Mouse (Mus musculus) forebrain, embryonic 10.5 days (tissue): Measurements from ENCODE around the gene Ncoa3. TPM values are rescaled to one million over a fixed set of nuclear protein-coding genes. Genes with fewer than 3 reads are reported as not detected.
A peak's percentile ranks its signal among the peaks of the same experiment; 100 is the strongest.

Experiments
- DNase-seq: peaks from one replicate; pipeline ENCODE4 v3.0.0-alpha.2; 2017; ENCODE audit warnings: low spot score; ENCODE audit errors: extremely low spot score
- H3K27ac ChIP-seq: fragments of 300-500 bp; sonication (generic); 2 replicates; pipeline ENCODE4 v1.5.1; 2016; ENCODE audit warnings: mild to moderate bottlenecking
- H3K27me3 ChIP-seq: fragments of 300-500 bp; sonication (generic); 2 replicates; pipeline ENCODE4 v1.6.1; 2016; ENCODE audit warnings: mild to moderate bottlenecking; ENCODE audit not compliant: poor library complexity, severe bottlenecking
- H3K36me3 ChIP-seq: fragments of 300-500 bp; sonication (generic); replicated peaks from 2 replicates; pipeline ENCODE4 v1.6.1; 2016; ENCODE audit warnings: mild to moderate bottlenecking, moderate library complexity
- H3K4me1 ChIP-seq: fragments of 300-500 bp; sonication (generic); 2 replicates; pipeline ENCODE4 v1.6.1; 2016
- H3K4me3 ChIP-seq: fragments of 300-500 bp; sonication (generic); 2 replicates; pipeline ENCODE4 v1.5.1; 2016; ENCODE audit warnings: mild to moderate bottlenecking, moderate library complexity
- H3K9me3 ChIP-seq: fragments of 300-500 bp; sonication (generic); 2 replicates; pipeline ENCODE4 v1.6.1; 2016; ENCODE audit warnings: mild to moderate bottlenecking, moderate library complexity
- WGBS: fragments of 180-500 bp; shearing (Covaris S2); methylation state at CpG from one replicate; pipeline ENCODE4 v1.1.7; 2016; 5-methylcytosine and 5-hydroxymethylcytosine counted together
- polyA plus RNA-seq: library from polyadenylated mRNA; unstranded; fragments of >200 nt; fragmentation: Nextera tagmentation; extraction: Ambion mirVana; gene quantifications from 2 replicates; pipeline ENCODE4 v1.2.1, GENCODE M21; 2016

Ncoa3 gene
- polyA plus RNA-seq, 1 experiment from 2014 or later = 14.3 TPM

GRCm38 (mm10) chr2:166054002-166054539 lies 61.6 kb downstream of the Ncoa3 start:
- H3K27ac ChIP-seq = no peak overlapping the region
- H3K9me3 ChIP-seq = no peaks in the 10 kb centered on the region
- peaks cover 95% of the 10 kb centered on the region for H3K36me3 ChIP-seq
- no peak overlapping the region for H3K4me3 ChIP-seq
- WGBS = 93% methylated on average over 14 of the region's 14 CpGs
- no peaks in the 10 kb centered on the region for H3K27me3 ChIP-seq
- no peak for DNase-seq
- no peaks in the 10 kb centered on the region for H3K4me1 ChIP-seq

- 82% methylated on average over 7 of the region's 7 CpGs for whole genome bisulfite sequencing
- Histone ChIP-seq H3K4me3 (no peak overlapping the region), H3K27me3 (no peaks in the 10 kb centered on the region), H3K4me1 (no peaks in the 10 kb centered on the region), H3K27ac (no peak overlapping the region), H3K36me3 (peaks cover 96% of the 10 kb centered on the region), H3K9me3 (no peaks in the 10 kb centered on the region)
- DNase-seq = no peak
These were observed 67.4 kb downstream of the Ncoa3 start for GRCm38 (mm10) chr2:166059684-166060423.

- DNase-seq = no peak
- Histone ChIP-seq H3K4me3 (no peak overlapping the region), H3K9me3 (no peaks in the 10 kb centered on the region), H3K27ac (no peak overlapping the region), H3K27me3 (no peaks in the 10 kb centered on the region), H3K4me1 (no peaks in the 10 kb centered on the region), H3K36me3 (peaks cover 93% of the 10 kb centered on the region)
- WGBS = 78% methylated on average over 1 of the region's 1 CpGs
These were observed 69.6 kb downstream of the Ncoa3 start for GRCm38 (mm10) chr2:166062008-166062407.

GRCm38 (mm10) chr2:166062431-166062830 lies 70.0 kb downstream of the Ncoa3 start:
- H3K27ac ChIP-seq = no peak overlapping the region
- H3K9me3 ChIP-seq = no peaks in the 10 kb centered on the region
- no peaks in the 10 kb centered on the region for H3K4me1 ChIP-seq
- H3K27me3 ChIP-seq = no peaks in the 10 kb centered on the region
- DNase-seq = no peak
- WGBS = 90% methylated on average over 8 of the region's 8 CpGs
- no peak overlapping the region for H3K4me3 ChIP-seq
- peaks cover 95% of the 10 kb centered on the region for H3K36me3 ChIP-seq

GRCm38 (mm10) chr2:166066434-166066833 lies 74.0 kb downstream of the Ncoa3 start:
- Histone ChIP-seq H3K27ac (no peak overlapping the region), H3K36me3 (peaks cover 96% of the 10 kb centered on the region), H3K27me3 (no peaks in the 10 kb centered on the region), H3K4me3 (no peak overlapping the region), H3K4me1 (no peaks in the 10 kb centered on the region), H3K9me3 (no peaks in the 10 kb centered on the region)
- WGBS = 84% methylated on average over 4 of the region's 4 CpGs
- DNase-seq = no peak

GRCm38 (mm10) chr2:166068261-166068660 lies 75.8 kb downstream of the Ncoa3 start:
- Histone ChIP-seq H3K27me3 (no peaks in the 10 kb centered on the region), H3K36me3 (peaks cover 95% of the 10 kb centered on the region), H3K4me1 (no peaks in the 10 kb centered on the region), H3K4me3 (no peak overlapping the region), H3K9me3 (no peaks in the 10 kb centered on the region), H3K27ac (no peak overlapping the region)
- 90% methylated on average over 9 of the region's 9 CpGs for WGBS
- no peak for DNase-seq

GRCm38 (mm10) chr2:166069164-166069563 lies 76.7 kb downstream of the Ncoa3 start:
- H3K36me3 ChIP-seq = peaks cover 95% of the 10 kb centered on the region
- 85% methylated on average over 5 of the region's 5 CpGs for WGBS

GRCm38 (mm10) chr2:166069738-166070137 lies 77.3 kb downstream of the Ncoa3 start:
- Histone ChIP-seq H3K36me3 (peaks cover 95% of the 10 kb centered on the region), H3K4me1 (peaks cover 8% of the 10 kb centered on the region), H3K27ac (no peak overlapping the region), H3K4me3 (no peak overlapping the region), H3K9me3 (no peaks in the 10 kb centered on the region), H3K27me3 (no peaks in the 10 kb centered on the region)
- 95% methylated on average over 7 of the region's 7 CpGs for WGBS
- no peak for DNase-seq

More at GRCm38 (mm10) chr2:166069164-166069563, 76.7 kb downstream of the Ncoa3 start:
- H3K4me1 ChIP-seq = peaks cover 2% of the 10 kb centered on the region; the same call in 1 of the 2 replicates
- H3K27ac ChIP-seq = no peak overlapping the region
- no peak overlapping the region for H3K4me3 ChIP-seq
- no peak for DNase-seq
- H3K9me3 ChIP-seq = no peaks in the 10 kb centered on the region
- no peaks in the 10 kb centered on the region for H3K27me3 ChIP-seq

- no peaks in the 10 kb centered on the region for H3K27me3 ChIP-seq
- no peak overlapping the region for H3K4me3 ChIP-seq
- no peaks in the 10 kb centered on the region for H3K9me3 ChIP-seq
- H3K36me3 ChIP-seq = peaks cover 95% of the 10 kb centered on the region
- WGBS = 92% methylated on average over 5 of the region's 5 CpGs
- no peak for DNase-seq
- no peak overlapping the region for H3K27ac ChIP-seq
- peaks cover 16% of the 10 kb centered on the region for H3K4me1 ChIP-seq
These were observed 79.0 kb downstream of the Ncoa3 start for GRCm38 (mm10) chr2:166071481-166071880.

- DNase-seq = no peak
- Histone ChIP-seq H3K27ac (no peak overlapping the region), H3K27me3 (no peaks in the 10 kb centered on the region), H3K4me3 (no peak overlapping the region), H3K9me3 (no peaks in the 10 kb centered on the region), H3K36me3 (peaks cover 95% of the 10 kb centered on the region), H3K4me1 (peaks cover 16% of the 10 kb centered on the region)
- WGBS = 88% methylated on average over 9 of the region's 9 CpGs
These were observed 79.5 kb downstream of the Ncoa3 start for GRCm38 (mm10) chr2:166071889-166072288.

GRCm38 (mm10) chr2:166073082-166073481 lies 80.6 kb downstream of the Ncoa3 start:
- Histone ChIP-seq H3K4me1 (peaks cover 16% of the 10 kb centered on the region), H3K36me3 (peaks cover 96% of the 10 kb centered on the region), H3K27ac (no peak overlapping the region), H3K27me3 (no peaks in the 10 kb centered on the region), H3K4me3 (no peak overlapping the region), H3K9me3 (no peaks in the 10 kb centered on the region)
- WGBS = 88% methylated on average over 10 of the region's 10 CpGs
- DNase-seq = no peak

GRCm38 (mm10) chr2:166074322-166074721 lies 81.9 kb downstream of the Ncoa3 start:
- H3K4me3 ChIP-seq = no peak overlapping the region
- peak overlapping the region; percentile 15; the same call in 1 of the 2 replicates for H3K27ac ChIP-seq
- H3K27me3 ChIP-seq = no peaks in the 10 kb centered on the region
- no peak for DNase-seq
- peaks cover 16% of the 10 kb centered on the region for H3K4me1 ChIP-seq
- WGBS = 72% methylated on average over 6 of the region's 6 CpGs
- no peaks in the 10 kb centered on the region for H3K9me3 ChIP-seq
- H3K36me3 ChIP-seq = peaks cover 96% of the 10 kb centered on the region

GRCm38 (mm10) chr2:166077371-166077770 lies 84.9 kb downstream of the Ncoa3 start:
- 94% methylated on average over 9 of the region's 9 CpGs for WGBS
- no peaks in the 10 kb centered on the region for H3K9me3 ChIP-seq
- H3K4me3 ChIP-seq = no peak overlapping the region
- H3K27me3 ChIP-seq = no peaks in the 10 kb centered on the region
- H3K4me1 ChIP-seq = peaks cover 34% of the 10 kb centered on the region
- peaks cover 97% of the 10 kb centered on the region for H3K36me3 ChIP-seq
- no peak for DNase-seq
- no peak overlapping the region for H3K27ac ChIP-seq
